Mouse (Mus musculus): ENCODE results near the gene Smu1. TPM values are rescaled to one million over a fixed set of nuclear protein-coding genes. Genes with fewer than 3 reads are reported as not detected.
"Not testable (repeated sequence)": the region's sequence is repeated elsewhere in the genome, so short reads cannot be mapped to it uniquely, and the experiment has no call there.

Gene Smu1
- 52.9 and 64.9 TPM in 2 replicates for polyA plus RNA-seq (2012; rRNA removed)

DNA sequence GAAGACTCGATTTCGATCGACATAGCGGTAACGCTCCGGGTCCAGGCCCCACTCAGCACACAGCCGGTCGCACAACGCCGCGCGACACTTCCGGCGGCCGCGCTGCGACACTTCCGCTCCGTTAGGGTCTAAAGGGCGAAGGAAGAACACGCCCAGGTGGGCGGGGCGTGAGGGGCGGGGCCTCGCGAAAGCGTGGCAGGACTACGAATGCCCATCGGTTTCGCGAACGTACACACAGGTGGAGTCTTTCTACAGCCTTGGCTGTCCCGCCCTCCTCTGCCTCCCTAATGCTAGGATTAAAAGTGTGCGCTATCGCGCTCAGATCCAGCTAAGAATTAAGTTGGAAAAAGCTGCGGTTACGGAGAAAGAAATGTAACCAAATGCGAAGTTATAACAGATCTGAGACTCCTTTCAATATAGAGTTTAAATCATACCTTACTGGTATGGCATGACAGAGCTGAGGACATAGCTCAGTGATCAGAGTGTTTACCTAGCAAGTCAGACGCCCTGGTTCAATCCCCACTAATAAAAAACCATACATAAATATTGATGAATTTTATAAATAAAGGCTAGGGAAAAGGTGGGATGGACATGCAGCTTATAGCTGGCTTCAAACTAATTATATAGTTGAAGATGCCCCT is at the start of gene Smu1:
Smu1 (minus strand) TSS at position 144 of the 641 bp plus-strand sequence.
- DNase-seq (ENCODE audit: low spot score): peak; percentile 95

DNA sequence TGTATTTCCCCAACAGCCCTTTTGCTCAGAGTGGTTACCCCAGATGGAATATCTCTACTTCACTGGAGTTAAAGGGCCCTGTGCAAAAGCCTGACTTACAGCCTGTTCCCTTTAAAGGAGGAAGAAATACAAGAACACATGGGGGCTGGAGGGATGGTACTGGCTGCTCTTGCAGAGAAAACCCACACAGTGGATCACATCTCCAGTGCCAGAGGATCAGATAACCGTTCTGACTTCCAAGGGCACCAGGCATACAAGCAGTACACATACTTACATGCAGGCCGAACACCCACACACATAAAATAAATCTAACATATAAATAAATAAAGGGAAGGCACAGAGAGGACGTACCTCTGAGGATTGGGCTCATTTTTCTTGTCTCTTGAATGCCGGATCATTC is 49.7 kb upstream of the Smu1 start:
- DNase-seq (ENCODE audit: low spot score): no peak

DNA sequence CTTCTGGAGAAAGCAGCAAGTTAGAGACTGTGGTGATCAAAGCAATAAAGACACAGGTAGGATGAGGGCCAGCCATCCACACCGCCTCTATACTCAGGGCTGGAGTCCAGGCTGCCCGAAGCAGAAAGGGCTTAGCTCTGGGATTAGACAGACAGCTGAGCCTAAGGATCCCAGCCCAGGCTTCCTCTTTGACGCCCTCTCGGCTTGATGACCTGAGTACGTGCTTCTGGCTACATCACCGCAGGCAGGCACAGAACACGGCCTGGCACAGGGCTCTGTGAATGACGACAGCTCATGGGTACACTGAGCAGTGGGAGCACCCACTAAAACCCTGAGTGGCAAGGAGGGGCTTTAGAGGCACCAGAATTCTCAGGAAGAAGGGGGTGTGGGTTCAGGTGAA is 47.7 kb upstream of the Smu1 start:
- DNase-seq (ENCODE audit: low spot score): no peak

DNA sequence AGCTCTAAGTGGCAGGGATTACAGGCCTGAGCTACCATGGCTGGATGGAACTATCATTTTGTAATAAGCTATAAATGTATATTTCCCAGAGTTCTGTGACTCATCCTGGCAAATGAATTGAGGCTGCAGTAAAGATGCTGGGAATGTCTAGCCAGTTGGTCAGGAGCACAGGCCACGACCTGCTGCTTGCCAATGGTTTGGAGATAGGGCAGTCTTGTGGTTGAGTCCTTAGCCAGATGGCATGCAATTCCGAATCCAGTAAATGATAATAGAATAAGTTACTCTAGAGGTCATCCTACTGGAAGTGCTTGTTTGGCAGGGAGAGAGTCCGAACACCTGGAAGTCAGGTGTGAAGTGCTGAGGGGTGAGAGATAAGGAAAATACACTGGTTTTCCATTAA is 45.1 kb upstream of the Smu1 start:
- DNase-seq (ENCODE audit: low spot score): no peak

DNA sequence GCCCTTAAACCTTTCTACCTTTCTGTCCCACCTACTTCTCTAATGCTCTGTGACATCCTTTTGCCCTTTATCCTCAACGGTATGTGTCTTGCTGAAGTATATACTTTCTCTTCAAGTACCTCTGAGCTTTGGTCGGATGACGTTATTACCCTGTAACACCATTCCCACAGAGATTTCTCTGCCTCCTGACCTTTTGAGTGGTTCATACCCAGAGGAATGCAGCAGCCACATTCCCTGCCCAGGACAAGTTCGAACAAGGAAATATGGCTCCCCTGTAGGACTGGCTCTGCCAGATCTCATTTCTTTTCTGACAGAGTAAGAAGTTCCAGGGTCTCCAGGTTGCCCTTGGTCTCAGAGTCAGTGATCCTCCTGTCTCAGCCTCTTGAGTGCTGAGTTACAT is 44.2 kb upstream of the Smu1 start:
- no peak for DNase-seq (ENCODE audit: low spot score)

DNA sequence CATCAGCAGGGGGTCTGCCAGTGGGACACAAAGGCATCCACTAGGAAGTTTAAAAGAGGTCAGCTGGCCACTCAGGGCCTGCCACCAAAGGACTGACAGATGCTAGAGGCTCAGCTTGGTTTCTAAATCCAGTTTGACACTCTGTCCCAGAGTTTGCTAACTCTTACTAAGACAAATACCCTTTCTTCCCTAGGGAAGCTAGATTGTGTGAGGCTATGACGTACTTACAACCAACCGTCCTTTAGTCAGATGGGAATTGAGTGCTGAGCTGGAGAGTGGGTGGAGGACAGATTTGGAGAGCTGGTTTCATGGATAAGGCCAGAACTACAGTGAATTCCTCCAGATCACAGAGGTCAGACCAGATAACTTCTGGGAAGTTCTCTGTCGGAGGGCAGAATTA is 43.1 kb upstream of the Smu1 start:
- no peak for DNase-seq (ENCODE audit: low spot score)

DNA sequence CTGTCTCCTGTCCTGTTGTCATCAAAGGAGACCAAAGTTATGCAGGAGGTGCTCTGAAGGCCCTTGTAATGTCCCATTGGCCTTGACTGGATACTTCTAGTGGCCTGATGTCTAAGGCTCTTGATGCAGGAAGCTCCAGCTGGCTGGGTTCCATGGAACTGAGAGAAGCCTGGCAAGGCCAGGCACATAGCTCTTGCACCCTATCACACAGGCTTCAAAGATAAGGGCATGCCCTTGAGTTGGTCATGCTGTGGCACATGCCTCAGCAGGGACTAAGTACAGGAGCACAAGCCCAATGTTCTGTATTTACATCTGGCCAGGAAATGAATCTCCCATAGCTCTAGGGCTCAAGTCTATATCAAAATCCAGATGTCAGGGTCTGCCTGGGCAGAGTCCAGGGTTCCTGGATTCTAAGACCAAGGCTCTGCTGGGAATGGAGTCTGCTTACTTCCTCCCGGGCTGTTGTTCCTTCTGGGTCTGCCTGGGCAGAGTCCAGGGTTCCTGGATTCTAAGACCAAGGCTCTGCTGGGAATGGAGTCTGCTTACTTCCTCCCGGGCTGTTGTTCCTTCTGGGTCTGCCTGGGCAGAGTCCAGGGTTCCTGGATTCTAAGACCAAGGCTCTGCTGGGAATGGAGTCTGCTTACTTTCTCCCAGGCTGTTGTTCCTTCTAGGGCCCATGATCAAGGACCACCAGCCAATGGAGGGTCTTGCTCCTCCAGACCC is 41.3 kb upstream of the Smu1 start:
- not testable (repeated sequence) for DNase-seq (ENCODE audit: low spot score)

DNA sequence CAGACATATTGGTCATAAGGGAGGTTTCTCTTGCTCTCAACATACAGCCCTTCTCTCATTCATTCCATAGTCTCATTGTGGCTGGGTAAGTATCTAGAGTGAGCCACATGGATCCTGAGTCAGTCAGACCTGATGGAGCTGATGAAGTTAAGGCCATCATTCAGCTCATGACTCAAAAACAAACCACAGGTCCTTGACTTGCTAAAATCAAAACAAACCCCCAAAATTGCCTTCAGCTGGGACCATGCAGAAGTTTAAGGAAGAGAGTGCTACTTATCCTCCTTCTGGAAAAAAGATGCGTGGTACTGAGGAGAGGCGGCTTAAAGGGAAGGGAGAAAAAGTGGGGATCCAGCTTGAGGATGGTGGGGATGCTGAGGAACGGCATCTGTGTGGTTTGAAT is 38.0 kb upstream of the Smu1 start:
- no peak for DNase-seq (ENCODE audit: low spot score)

DNA sequence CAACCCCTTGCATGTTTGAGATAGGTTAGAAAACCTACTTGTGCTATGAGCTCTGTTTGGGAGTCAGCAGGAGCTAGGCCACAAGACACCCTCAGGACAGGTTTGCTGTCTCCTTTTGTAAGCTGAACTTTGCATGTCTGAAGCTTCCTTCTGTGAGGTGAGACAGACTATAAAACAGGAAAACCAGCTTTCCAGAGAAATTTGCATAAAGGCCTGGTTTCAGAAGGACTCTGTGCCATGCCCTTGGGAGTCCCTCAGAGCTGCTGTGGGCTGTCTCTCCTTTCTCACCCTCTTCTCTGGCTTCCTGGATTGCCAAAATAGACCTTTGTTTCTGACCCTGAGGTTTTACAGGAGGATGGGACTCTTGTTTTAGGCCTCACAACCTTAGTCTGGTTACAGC is 36.6 kb upstream of the Smu1 start:
- DNase-seq (ENCODE audit: low spot score): no peak

DNA sequence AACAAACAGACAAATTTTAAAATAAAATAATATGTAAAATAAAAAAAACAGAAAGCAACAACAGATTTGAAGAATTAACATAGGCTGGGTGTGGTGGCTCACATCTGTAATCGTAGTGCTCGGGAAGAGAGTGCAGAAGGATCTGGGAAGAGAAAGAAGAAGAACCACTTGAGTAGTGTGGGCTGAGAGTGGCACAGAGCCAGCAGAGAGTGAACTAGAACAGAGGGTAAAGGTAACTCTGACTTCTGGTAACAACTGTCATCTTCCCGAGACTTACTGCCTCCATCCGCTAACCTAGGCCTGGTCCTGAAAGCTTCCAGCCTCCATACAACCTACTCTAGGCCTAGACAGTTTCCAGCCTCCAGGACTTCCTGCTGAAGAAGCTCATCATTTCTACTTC is 33.5 kb upstream of the Smu1 start:
- no peak for DNase-seq (ENCODE audit: low spot score)

DNA sequence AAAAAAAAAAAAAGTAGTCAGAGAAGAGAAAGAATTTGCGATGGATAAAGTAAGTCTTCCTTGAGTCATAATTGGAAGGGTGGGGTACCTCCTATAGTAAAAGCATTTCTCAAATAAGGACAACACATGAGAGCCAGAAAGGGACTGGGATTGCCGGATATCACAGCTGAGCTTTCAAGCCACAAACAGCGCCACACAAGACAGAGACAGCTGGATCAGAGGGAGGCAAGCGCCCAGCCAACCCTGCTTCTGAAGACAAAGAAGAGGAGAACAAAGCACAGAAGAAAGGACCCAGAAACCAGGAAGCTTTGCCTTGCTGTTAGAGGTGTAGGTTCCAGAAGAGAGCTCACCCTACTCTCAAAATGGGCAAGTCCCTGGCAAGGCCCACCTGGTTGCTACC is 28.9 kb upstream of the Smu1 start:
- DNase-seq (ENCODE audit: low spot score): no peak

DNA sequence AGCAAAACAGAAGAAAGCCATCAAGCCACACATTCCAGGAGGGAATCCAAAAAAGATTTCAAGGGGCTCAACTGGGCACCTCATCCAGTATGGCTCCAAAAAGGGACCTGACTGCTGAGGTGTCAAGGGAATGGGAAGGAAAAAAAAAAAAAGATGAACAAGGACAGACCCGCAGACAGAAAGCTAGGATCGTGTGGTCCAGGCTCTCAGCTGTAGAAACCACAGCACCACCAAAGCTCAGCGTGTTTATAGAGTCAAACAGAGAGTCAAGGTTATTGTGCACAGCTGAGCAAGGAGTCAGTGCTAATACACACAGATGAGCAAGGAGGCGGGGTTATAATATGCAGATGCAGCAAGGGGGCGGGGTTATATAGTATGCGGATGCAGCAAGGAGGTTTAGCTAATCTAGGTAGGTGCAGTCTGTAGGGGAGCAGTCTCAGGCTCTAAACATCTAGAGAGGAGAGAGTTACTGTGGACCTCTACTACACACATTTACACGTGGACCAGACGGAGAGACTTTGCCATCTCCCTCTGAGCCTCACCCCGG is 28.0 kb upstream of the Smu1 start:
- no peak for DNase-seq (ENCODE audit: low spot score)

DNA sequence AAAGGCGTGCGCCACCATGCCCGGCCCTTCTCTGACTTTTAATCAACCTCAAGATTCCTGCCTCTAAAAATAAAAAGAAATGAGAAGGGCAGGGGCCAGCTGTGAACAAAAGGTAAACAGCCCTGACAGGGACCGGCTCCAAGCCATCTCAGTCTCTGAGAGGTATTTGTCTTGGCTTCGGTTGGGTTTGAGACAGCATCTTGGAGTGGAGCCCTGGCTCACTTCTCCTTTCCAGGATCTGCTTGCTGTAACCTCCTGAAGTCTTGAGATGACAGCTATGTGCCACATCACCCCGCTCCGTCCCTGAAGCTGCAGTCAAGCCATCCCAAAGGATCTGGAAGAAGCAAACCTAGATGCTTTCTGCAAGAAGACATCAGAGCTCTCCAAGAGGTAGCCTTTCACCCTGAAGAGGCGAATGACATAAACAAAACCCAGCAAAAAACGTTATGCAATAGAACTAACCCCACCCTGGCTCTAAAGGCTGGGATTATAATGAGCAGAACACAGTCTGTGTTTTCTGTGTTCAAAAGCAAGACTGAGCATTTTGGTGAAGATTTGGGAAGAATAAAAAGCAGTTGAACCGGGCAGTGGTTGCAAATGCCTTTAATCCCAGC is 26.9 kb upstream of the Smu1 start:
- DNase-seq (ENCODE audit: low spot score): no peak

DNA sequence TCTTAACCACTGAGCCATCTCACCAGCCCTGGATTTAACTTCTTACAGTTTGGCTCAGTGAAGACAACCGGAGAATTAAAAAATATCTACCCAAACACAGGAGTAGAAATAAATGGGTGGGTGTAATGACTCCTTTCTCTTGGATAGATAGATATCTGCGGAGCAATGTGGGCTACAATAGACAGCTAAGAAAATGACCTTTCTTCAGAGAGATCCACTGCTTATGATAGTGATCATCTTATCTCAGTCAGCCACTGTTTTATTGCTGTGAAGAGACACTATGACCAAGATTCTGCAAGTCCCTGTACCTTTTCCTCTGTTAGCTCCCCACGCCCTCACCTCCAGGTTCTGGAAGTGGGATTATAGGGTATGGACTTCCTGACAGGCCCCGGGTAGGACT is 25.3 kb upstream of the Smu1 start:
- no peak for DNase-seq (ENCODE audit: low spot score)

DNA sequence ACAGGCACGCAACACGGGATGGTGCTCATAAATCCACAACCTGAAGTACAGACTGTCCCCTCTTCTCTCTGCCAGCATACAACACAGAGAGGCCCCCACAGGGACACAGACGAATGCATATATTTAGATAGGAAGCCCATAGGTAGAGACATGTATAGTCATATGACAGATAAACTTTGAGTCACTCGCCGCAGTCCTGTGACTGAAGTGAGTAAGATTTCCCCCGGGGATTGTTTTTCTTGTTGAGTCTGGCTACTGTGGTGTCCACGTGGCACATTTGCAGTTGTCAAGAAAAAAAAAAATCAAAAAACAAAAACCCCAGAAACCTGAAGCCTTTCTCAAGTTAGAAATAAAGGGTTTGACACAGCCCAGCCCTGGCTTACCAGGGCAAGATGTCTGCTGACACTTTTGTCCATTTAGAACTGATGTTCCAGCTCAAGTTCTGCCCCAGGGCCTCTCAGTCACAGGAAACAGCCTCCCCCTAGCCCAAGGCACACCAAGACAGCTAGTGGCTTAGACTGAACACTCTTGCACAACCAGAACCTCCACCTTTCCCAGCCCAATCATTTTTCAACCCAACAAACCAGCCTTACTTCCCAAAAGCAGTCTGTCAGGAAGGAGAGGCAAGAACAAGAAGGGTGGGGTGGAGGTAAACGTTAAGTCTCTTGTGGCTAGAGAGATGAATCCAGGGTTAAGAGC is 24.2 kb upstream of the Smu1 start:
- no peak for DNase-seq (ENCODE audit: low spot score)

DNA sequence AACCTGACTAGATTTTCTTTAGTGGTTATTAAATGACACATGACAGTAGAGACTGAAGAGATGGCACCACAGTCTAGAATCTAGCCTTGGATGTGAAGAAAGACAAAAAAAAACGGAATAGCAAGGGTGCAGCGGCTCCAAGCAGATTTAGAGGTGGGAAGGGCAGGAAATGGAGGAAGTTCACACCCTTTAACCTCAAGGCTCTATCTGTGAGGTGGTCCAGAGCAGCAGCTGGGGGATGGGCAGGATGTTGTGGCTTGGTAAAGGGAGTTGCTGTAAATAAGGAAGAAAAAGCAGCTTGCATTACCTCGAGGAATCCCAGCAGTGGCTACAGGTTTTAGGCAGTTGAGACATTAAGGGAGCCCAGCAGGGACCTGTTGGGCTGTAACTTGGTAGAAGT is 23.4 kb upstream of the Smu1 start:
- no peak for DNase-seq (ENCODE audit: low spot score)

DNA sequence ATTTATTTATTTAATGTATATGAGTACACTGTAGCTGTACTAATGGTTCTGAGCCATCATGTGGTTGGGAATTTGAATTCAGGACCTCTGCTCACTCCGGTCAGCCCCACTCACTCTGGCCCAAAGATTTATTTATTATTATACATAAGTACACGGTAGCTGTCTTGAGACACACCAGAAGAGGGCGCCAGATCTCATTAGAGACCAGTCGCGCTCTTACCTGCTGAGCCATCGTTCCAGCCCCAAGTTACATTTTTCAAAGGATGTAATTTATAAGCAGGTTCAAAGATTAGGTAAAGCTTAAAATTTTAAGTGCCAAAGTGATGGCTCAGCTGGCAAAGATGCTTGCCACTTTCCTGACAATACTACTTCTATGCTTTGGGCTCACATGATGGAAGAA is 20.9 kb upstream of the Smu1 start:
- no peak for DNase-seq (ENCODE audit: low spot score)

DNA sequence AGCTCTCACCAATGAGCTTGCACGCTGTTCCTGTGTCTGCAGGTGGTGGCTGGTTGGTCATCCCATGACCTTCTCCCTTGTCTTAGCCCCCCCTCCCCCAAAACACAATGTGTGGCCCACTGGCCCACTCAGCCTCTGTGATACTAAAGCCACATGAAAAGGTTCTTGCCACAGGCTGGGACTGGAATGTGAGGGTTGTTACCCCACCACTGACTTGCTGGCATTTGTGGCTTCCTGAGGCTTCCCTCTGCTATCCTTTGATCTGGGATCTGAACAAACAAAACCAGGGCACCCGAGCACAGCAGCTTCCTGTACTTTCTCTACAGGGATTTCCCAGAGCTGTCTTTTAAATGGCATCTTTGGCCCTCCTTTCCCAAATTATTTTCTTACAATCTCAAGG is 19.4 kb upstream of the Smu1 start:
- no peak for DNase-seq (ENCODE audit: low spot score)

DNA sequence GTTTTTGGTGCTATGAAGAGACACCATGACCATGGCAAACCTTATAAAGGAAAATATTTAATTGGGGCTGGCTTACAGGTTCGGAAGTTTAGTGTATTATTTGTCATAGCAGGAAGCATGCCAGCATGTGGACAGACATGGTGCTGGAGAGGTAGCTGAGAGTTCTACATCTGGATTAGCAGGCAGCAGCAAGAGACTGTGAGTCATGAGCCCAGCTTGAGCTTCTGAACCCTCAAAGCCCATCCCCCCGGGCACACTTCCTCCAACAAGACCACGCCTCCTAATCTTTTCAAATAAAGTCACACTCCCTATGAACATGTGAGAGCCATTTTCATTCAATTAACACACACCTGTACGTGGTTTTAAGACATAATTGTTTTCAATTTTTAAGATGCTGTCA is 18.7 kb upstream of the Smu1 start:
- no peak for DNase-seq (ENCODE audit: low spot score)

DNA sequence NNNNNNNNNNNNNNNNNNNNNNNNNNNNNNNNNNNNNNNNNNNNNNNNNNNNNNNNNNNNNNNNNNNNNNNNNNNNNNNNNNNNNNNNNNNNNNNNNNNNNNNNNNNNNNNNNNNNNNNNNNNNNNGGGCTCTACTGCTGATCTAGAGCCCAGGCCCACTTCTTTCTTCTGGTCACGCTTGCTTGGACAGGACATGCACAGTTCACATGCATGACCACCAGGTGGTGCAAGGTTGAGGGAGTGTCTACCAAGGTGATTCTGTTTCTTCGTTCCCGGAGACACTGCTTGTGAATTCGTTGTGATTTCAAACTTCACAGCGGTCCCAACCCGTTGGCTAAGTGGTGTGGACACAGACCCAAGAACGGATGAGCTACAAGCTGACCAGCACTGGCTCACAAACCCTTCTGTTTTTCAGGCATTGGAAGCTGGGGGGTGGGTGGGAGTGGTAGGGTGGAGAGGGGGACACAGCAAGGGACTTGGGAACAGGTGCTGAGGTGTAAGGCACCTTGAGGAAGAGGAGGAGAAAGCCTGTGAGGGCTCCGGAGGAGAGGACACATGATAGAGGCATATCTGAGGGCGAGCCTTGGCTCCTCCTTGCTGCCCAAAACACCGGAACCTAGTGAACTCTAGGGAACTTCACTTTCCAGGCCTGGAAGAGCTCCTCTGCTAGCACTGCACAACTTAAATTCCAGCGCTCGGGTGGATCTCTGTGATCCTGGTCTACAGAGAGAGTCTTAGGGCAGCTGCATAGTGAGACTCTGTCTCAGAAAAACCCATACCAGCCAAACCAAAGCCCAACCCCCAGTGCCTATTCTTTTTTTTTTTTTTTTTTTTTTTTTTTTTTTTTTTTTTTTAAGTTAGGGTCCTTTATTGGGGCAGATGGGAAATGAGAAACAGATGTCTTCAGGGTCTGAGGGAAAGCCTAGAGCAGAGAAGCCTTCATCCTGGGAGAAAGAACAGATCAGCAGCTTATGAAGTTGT is 16.8 kb upstream of the Smu1 start:
- DNase-seq (ENCODE audit: low spot score): peak; percentile 61

DNA sequence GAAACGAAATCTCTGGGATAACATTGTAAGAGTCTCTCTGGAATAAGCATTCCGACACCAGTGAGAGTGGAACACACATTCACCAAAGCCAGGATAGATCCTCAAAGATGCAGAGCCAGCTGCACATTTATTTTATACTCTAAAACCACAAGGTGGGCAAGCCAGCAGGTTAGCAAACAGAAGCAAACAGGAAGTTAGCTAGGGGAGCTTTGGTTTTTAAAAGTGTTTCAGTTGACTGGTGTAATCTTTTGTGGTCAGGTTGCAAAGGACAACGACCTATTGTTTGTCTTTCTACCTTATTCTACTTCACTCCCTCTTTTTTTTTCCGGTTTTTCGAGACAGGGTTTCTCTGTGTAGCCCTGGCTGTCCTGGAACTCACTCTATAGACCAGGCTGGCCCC is 2.2 kb upstream of the Smu1 start:
- no peak for DNase-seq (ENCODE audit: low spot score)
